Mouse (Mus musculus): Measurements from ENCODE around the gene Hist2h4. TPM values are rescaled to one million over a fixed set of nuclear protein-coding genes. Genes with fewer than 3 reads are reported as not detected.
A peak's percentile ranks its signal among the peaks of the same experiment; 100 is the strongest.

Hist2h4 gene
- total and polyA plus RNA-seq, 2 experiments from 2014 or later = 5.1 to 60.5 TPM

DNA sequence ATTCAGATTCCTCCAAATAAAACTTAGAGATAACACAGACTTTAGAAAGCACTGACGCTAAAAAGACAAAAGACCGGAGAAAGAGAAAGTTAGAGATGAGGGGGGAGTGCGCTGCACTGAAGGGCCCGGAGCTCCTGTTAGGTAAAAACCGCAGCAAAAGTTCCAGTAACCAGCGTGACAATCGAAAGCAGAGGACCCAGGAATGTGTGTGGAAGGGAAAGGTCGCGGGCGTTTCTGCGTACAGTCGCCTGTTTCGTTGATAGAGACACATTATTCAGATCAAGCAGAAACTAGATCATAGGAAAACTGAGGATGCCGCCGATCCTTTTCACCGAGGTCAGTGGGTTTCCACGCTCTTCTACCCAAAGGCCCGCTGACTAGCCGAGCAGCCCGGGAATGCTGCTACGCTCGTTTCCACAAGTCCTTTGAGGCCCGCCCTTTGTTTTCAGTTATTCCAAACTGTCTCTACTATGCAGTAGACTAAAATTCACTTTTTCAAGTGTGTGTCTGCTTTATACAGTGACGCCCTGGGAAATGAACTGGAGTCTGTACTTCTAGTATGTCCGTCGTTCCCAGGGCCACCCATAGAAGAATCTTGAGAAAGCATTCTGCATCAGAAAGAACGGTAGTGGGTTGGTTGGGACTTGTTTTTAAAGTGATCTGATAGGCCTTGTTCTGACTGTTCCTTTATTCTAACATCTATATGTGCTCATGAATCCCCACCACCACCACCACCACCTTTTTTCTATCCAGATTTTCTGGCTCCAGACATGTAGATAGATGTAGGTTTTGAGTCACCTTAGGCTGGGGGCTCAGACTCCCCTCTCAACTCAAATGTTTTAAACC is 670 bp upstream of the Hist2h4 start:
- H3K27ac ChIP-seq (ENCODE audit: low read depth, low read length) = peak overlapping the region; percentile 98
- H3K4me1 ChIP-seq (ENCODE audit: insufficient read depth) = peaks cover 17% of the 10 kb centered on the region
- no peak for TF ChIP-seq CTCF (IDR thresholded peaks at IDR 0.05; ENCODE audit: low read depth)
- H3K4me2 ChIP-seq (ENCODE audit: low read depth) = peak overlapping the region; percentile 73
- ATAC-seq (peak; percentile 22), DNase-seq (peak; percentile 57)
- peak overlapping the region; percentile 53 for H3K9ac ChIP-seq
- 4% methylated on average over 27 of the region's 27 CpGs for WGBS
- H3K27me3 ChIP-seq (ENCODE audit: insufficient read depth, low read length) = no peaks in the 10 kb centered on the region
- H3K4me3 ChIP-seq (ENCODE audit: low read depth, low read length) = peak overlapping the region; percentile 59
- H3K36me3 ChIP-seq (ENCODE audit: insufficient read depth) = no peaks in the 10 kb centered on the region
- H3K9me3 ChIP-seq (ENCODE audit: low read length) = no peaks in the 10 kb centered on the region

DNA sequence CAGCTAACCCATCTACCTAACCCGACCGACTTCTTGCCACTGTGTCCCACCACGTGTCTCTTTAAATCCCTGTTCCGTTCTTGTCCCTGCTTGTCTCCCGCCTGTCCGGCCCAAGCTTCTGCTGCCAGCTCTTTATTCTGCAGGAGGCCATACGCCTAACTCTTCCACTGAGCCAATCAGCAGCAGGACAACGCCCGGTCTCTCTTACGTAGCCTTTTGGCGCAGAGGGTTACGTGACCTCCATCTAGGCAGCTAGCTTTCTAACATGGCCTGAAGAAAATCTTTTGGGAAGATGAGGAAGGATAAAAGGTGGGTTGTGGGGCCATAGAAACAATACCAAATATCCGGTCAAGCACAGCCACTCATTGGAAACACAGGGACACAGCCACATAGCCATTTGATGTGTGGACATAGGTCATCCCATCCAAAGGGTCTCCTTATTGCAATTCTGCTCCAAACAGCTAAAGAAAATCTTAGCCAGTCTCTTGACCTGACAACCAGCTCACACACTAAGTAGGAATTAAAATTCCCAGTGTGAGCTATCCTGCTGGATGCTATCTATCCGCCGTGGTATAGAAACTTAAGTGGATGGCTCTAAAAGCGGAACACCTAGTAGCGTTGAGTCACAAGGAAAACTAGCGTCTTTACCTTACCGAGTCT is 765 bp downstream of the Hist2h4 start:
- H3K27ac ChIP-seq (ENCODE audit: low read depth, low read length) = peak overlapping the region; percentile 98
- H3K4me2 ChIP-seq (ENCODE audit: low read depth) = peak overlapping the region; percentile 73
- no peaks in the 10 kb centered on the region for H3K36me3 ChIP-seq (ENCODE audit: insufficient read depth)
- under 1% methylated on average over 19 of the region's 19 CpGs for WGBS
- peak overlapping the region; percentile 59 for H3K4me3 ChIP-seq (ENCODE audit: low read depth, low read length)
- ATAC-seq (peak; percentile 70), DNase-seq (peak; percentile 83)
- no peak for TF ChIP-seq CTCF (IDR thresholded peaks at IDR 0.05; ENCODE audit: low read depth)
- H3K9ac ChIP-seq = peak overlapping the region; percentile 92
- H3K9me3 ChIP-seq (ENCODE audit: low read length) = no peaks in the 10 kb centered on the region
- H3K4me1 ChIP-seq (ENCODE audit: insufficient read depth) = peaks cover 12% of the 10 kb centered on the region
- no peaks in the 10 kb centered on the region for H3K27me3 ChIP-seq (ENCODE audit: insufficient read depth, low read length)

DNA sequence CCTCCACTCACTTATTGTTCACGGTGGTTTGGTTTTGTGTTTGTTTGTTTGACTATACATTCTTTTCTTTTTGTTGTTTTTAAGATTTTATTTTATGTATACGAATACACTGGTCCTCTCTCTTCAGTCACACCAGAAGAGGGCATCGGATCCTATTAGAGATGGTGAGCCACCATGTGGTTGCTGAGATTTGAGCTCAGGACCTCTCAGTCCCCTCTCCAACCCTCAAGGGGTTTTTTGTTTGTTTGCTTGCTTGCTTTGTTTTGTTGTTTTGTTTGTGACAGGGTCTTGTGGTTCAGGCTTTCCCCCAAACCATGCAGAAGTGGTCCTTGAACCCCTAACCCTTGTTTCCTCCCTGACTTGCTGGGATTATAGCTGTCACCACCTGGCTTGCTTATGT is 1.5 kb downstream of the Hist2h4 start:
- Histone ChIP-seq H3K9ac (peak overlapping the region; percentile 92), H3K4me3 (ENCODE audit: low read depth, low read length) (peak overlapping the region; percentile 59), H3K36me3 (ENCODE audit: insufficient read depth) (no peaks in the 10 kb centered on the region), H3K9me3 (ENCODE audit: low read length) (no peaks in the 10 kb centered on the region), H3K4me2 (ENCODE audit: low read depth) (peak overlapping the region; percentile 73), H3K27ac (ENCODE audit: low read depth, low read length) (peak overlapping the region; percentile 98), H3K27me3 (ENCODE audit: insufficient read depth, low read length) (no peaks in the 10 kb centered on the region), H3K4me1 (ENCODE audit: insufficient read depth) (peaks cover 12% of the 10 kb centered on the region)
- TF ChIP-seq CTCF (IDR thresholded peaks at IDR 0.05; ENCODE audit: low read depth) = 0 out of 2 replicates have a peak, but pooled peaks have one; percentile 11
- DNase-seq = no peak
- 43% methylated on average over 3 of the region's 3 CpGs for WGBS
- no peak for ATAC-seq

DNA sequence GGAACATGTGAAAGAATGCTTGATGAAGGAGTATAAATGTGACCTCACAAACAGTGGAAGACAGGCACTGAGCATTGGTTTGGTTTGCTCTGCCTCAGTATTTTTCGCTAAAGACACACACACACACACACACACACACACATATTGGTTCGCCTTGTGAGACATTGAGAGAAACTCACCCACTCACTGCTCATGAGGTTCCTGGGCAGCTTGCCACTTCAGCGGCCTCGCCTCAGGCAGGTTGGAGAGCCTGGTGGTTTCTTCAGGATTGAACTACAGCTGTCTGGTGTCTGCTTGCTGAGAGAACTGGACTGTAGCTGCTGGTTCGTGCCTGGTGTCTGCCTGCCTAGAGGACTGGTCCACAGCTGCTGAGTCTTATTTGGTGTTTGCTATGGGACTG is 2.9 kb downstream of the Hist2h4 start:
- peaks cover 12% of the 10 kb centered on the region for H3K4me1 ChIP-seq (ENCODE audit: insufficient read depth)
- no peak for TF ChIP-seq CTCF (IDR thresholded peaks at IDR 0.05; ENCODE audit: low read depth)
- no peak overlapping the region for H3K27ac ChIP-seq (ENCODE audit: low read depth, low read length)
- ATAC-seq (no peak), DNase-seq (no peak)
- H3K27me3 ChIP-seq (ENCODE audit: insufficient read depth, low read length) = no peaks in the 10 kb centered on the region
- H3K36me3 ChIP-seq (ENCODE audit: insufficient read depth) = no peaks in the 10 kb centered on the region
- no peaks in the 10 kb centered on the region for H3K9me3 ChIP-seq (ENCODE audit: low read length)
- no peak overlapping the region for H3K4me3 ChIP-seq (ENCODE audit: low read depth, low read length)
- WGBS = 90% methylated on average over 5 of the region's 5 CpGs
- no peak overlapping the region for H3K9ac ChIP-seq
- no peak overlapping the region for H3K4me2 ChIP-seq (ENCODE audit: low read depth)

DNA sequence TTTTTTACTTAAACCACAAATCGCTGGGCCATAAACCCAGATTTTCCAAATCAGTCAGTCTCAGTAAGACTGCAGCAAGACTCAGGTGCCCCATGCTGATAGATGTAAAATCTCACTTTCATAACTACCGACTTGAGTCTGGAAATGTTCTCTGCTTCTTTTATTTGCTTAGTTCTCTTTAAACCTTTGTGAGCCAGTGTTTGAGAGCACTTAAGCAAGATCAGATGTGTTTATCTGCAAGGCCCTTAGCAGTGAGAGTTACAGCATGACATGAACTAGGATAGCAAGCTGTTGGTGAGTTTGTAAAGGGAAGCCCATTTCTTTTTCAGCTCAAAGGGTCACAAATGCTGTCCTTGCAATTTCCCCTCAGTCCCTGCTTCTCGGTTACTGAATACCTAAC is 5.9 kb downstream of the Hist2h4 start:
- Histone ChIP-seq H3K9ac (no peak overlapping the region), H3K36me3 (ENCODE audit: insufficient read depth) (no peaks in the 10 kb centered on the region), H3K27ac (ENCODE audit: low read depth, low read length) (no peak overlapping the region), H3K27me3 (ENCODE audit: insufficient read depth, low read length) (no peaks in the 10 kb centered on the region), H3K4me2 (ENCODE audit: low read depth) (no peak overlapping the region), H3K4me3 (ENCODE audit: low read depth, low read length) (no peak overlapping the region), H3K4me1 (ENCODE audit: insufficient read depth) (peaks cover 10% of the 10 kb centered on the region), H3K9me3 (ENCODE audit: low read length) (no peaks in the 10 kb centered on the region)
- ATAC-seq (no peak), DNase-seq (no peak)
- TF ChIP-seq CTCF (IDR thresholded peaks at IDR 0.05; ENCODE audit: low read depth) = no peak
- 81% methylated on average over 3 of the region's 3 CpGs for WGBS

DNA sequence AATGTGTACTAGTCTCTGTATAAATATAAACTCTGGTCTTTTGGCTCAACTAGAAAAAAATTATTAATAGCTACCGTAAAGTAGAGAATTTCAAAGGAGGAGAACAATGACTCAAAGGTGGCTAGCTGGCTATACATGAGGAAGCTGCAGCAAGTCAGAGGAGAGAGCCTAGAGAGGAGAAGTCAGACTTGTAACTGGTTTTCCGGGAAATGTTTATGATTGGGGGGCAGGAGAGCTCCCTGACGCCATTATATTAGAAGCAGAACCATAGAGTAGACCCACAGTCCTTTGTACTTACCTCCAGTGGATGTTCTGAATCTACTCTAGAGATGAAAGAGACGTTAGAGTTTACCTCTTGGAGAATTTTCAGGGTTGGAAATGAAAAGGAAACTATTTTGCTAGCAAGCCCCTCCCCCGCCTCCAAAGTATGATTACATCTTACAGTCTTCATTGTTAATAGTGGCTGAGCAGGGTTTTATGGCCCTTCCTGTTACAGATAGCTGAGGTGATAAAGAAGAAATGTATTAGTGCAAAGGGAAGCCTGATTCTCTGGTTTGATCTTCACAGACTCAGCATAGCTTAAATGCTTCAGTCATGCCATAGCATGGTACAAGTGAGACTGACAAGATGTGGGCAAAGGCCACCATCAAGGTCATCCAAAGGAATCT is 7.1 kb downstream of the Hist2h4 start:
- no peaks in the 10 kb centered on the region for H3K36me3 ChIP-seq (ENCODE audit: insufficient read depth)
- no peak for DNase-seq
- ATAC-seq = no peak
- no peak overlapping the region for H3K4me3 ChIP-seq (ENCODE audit: low read depth, low read length)
- H3K27me3 ChIP-seq (ENCODE audit: insufficient read depth, low read length) = no peaks in the 10 kb centered on the region
- H3K9me3 ChIP-seq (ENCODE audit: low read length) = no peaks in the 10 kb centered on the region
- 83% methylated on average over 5 of the region's 5 CpGs for WGBS
- TF ChIP-seq CTCF (IDR thresholded peaks at IDR 0.05; ENCODE audit: low read depth) = no peak
- no peaks in the 10 kb centered on the region for H3K4me1 ChIP-seq (ENCODE audit: insufficient read depth)
- no peak overlapping the region for H3K9ac ChIP-seq
- no peak overlapping the region for H3K4me2 ChIP-seq (ENCODE audit: low read depth)
- no peak overlapping the region for H3K27ac ChIP-seq (ENCODE audit: low read depth, low read length)

All from forebrain, postnatal 0 days (tissue).